Mouse (Mus musculus): ENCODE data around the gene Cnn2. TPM values are rescaled to one million over a fixed set of nuclear protein-coding genes. Genes with fewer than 3 reads are reported as not detected.
"Not testable (repeated sequence)": the region's sequence is repeated elsewhere in the genome, so short reads cannot be mapped to it uniquely, and the experiment has no call there.

Cnn2 gene
- polyA plus RNA-seq, 2 experiments: 15.8 to 33.8 TPM

GRCm38 (mm10) chr10:80035148-80035547 lies 46.8 kb downstream of the Cnn2 start:
- Histone ChIP-seq H3K27ac (no peak overlapping the region), H3K27me3 (ENCODE audit: control insufficient read depth, insufficient read depth, low read length) (no peaks in the 10 kb centered on the region), H3K4me1 (replicated peaks; ENCODE audit: control insufficient read depth in 2 of 2, insufficient read depth in 2 of 2, low read length in 1 of 2) (peaks cover 15 to 21% of the 10 kb centered on the region in 2 experiments), H3K36me3 (replicated peaks; ENCODE audit: control insufficient read depth, insufficient read depth, low read depth) (peaks cover 28% of the 10 kb centered on the region), H3K4me3 (ENCODE audit: insufficient read depth in 1 of 2, low read depth in 2 of 2, low read length in 2 of 2) (no peak overlapping the region), H3K9me3 (ENCODE audit: control insufficient read depth, low read length) (no peaks in the 10 kb centered on the region), H3K4me2 (ENCODE audit: low read depth) (no peak overlapping the region), H3K9ac (replicated peaks) (no peak overlapping the region)
- TF ChIP-seq CTCF (IDR thresholded peaks at IDR 0.05; ENCODE audit: low read depth) (no peak), EP300 (IDR thresholded peaks at IDR 0.05; ENCODE audit: low read depth) (no peak)
- no peak for DNase-seq (ENCODE audit: low read depth in 3 of 3, low spot score in 3 of 3)
- 78% methylated on average over 8 of the region's 8 CpGs for WGBS (ENCODE audit: insufficient replicate concordance)
- no peak for ATAC-seq (ENCODE audit: insufficient read depth)

- TF ChIP-seq EP300 (IDR thresholded peaks at IDR 0.05; ENCODE audit: low read depth) (no peak), CTCF (IDR thresholded peaks at IDR 0.05; ENCODE audit: low read depth) (no peak)
- WGBS (ENCODE audit: insufficient replicate concordance): 74% methylated on average over 5 of the region's 5 CpGs
- Histone ChIP-seq H3K4me2 (ENCODE audit: low read depth) (no peak overlapping the region), H3K4me1 (replicated peaks; ENCODE audit: control insufficient read depth in 2 of 2, insufficient read depth in 2 of 2, low read length in 1 of 2) (peaks cover 16 to 22% of the 10 kb centered on the region in 2 experiments), H3K9ac (replicated peaks) (no peak overlapping the region), H3K4me3 (ENCODE audit: insufficient read depth in 1 of 2, low read depth in 2 of 2, low read length in 2 of 2) (no peak overlapping the region), H3K9me3 (ENCODE audit: control insufficient read depth, low read length) (no peaks in the 10 kb centered on the region), H3K27ac (no peak overlapping the region), H3K27me3 (ENCODE audit: control insufficient read depth, insufficient read depth, low read length) (no peaks in the 10 kb centered on the region), H3K36me3 (replicated peaks; ENCODE audit: control insufficient read depth, insufficient read depth, low read depth) (peaks cover 28% of the 10 kb centered on the region)
- DNase-seq (ENCODE audit: low read depth in 3 of 3, low spot score in 3 of 3) (no peak), ATAC-seq (ENCODE audit: insufficient read depth) (no peak)
These were observed 47.3 kb downstream of the Cnn2 start for GRCm38 (mm10) chr10:80035686-80036085.

- no peaks in the 10 kb centered on the region for H3K9me3 ChIP-seq (ENCODE audit: control insufficient read depth, low read length)
- peaks cover 16 to 22% of the 10 kb centered on the region in 2 experiments for H3K4me1 ChIP-seq (replicated peaks; ENCODE audit: control insufficient read depth in 2 of 2, insufficient read depth in 2 of 2, low read length in 1 of 2)
- 86% methylated on average over 13 of the region's 13 CpGs for WGBS (ENCODE audit: insufficient replicate concordance)
- no peak for TF ChIP-seq EP300 (IDR thresholded peaks at IDR 0.05; ENCODE audit: low read depth)
- no peak for TF ChIP-seq CTCF (IDR thresholded peaks at IDR 0.05; ENCODE audit: low read depth)
- H3K27me3 ChIP-seq (ENCODE audit: control insufficient read depth, insufficient read depth, low read length): no peaks in the 10 kb centered on the region
- ATAC-seq (ENCODE audit: insufficient read depth) (no peak), DNase-seq (ENCODE audit: low read depth in 3 of 3, low spot score in 3 of 3) (no peak)
- H3K4me2 ChIP-seq (ENCODE audit: low read depth): no peak overlapping the region
- no peak overlapping the region for H3K4me3 ChIP-seq (ENCODE audit: insufficient read depth in 1 of 2, low read depth in 2 of 2, low read length in 2 of 2)
- no peak overlapping the region for H3K27ac ChIP-seq
- no peak overlapping the region for H3K9ac ChIP-seq (replicated peaks)
- peaks cover 28% of the 10 kb centered on the region for H3K36me3 ChIP-seq (replicated peaks; ENCODE audit: control insufficient read depth, insufficient read depth, low read depth)
These were observed 48.4 kb downstream of the Cnn2 start for GRCm38 (mm10) chr10:80036832-80037231.

GRCm38 (mm10) chr10:80039559-80039979 lies 51.2 kb downstream of the Cnn2 start, which contains the start of gene Polr2e:
Gene Polr2e, minus strand, starts transcription at chr10:80039795.
- under 1% methylated on average over 40 of the region's 40 CpGs for WGBS (ENCODE audit: insufficient replicate concordance)
- H3K4me1 ChIP-seq (replicated peaks; ENCODE audit: control insufficient read depth in 2 of 2, insufficient read depth in 2 of 2, low read length in 1 of 2): peaks cover 5 to 9% of the 10 kb centered on the region in 2 experiments

GRCm38 (mm10) chr10:80041409-80042060 lies 53.2 kb downstream of the Cnn2 start:
- DNase-seq (ENCODE audit: low read depth in 3 of 3, low spot score in 3 of 3); ATAC-seq (ENCODE audit: insufficient read depth); H3K9me3 ChIP-seq (ENCODE audit: control insufficient read depth, low read length); H3K4me3 ChIP-seq (ENCODE audit: insufficient read depth in 1 of 2, low read depth in 2 of 2, low read length in 2 of 2); H3K9ac ChIP-seq (replicated peaks); H3K4me2 ChIP-seq (ENCODE audit: low read depth); H3K27me3 ChIP-seq (ENCODE audit: control insufficient read depth, insufficient read depth, low read length); H3K4me1 ChIP-seq (replicated peaks; ENCODE audit: control insufficient read depth in 2 of 2, insufficient read depth in 2 of 2, low read length in 1 of 2); H3K27ac ChIP-seq: not testable (repeated sequence)
- peaks cover 13% of the 10 kb centered on the region for H3K36me3 ChIP-seq (replicated peaks; ENCODE audit: control insufficient read depth, insufficient read depth, low read depth)
- WGBS (ENCODE audit: insufficient replicate concordance): 78% methylated on average over 8 of the region's 8 CpGs

More at GRCm38 (mm10) chr10:80039559-80039979, 51.2 kb downstream of the Cnn2 start, which contains the start of gene Polr2e:
- TF ChIP-seq EP300 (IDR thresholded peaks at IDR 0.05; ENCODE audit: low read depth) (peak; percentile 81), CTCF (IDR thresholded peaks at IDR 0.05; ENCODE audit: low read depth) (peak; percentile 39)
- Histone ChIP-seq H3K27ac (peak within 1 kb of the TSS; percentile 63), H3K4me3 (ENCODE audit: insufficient read depth in 1 of 2, low read depth in 2 of 2, low read length in 2 of 2) (peak within 1 kb of the TSS; percentile 93 to 95), H3K9ac (replicated peaks) (peak within 1 kb of the TSS; percentile 94), H3K36me3 (replicated peaks; ENCODE audit: control insufficient read depth, insufficient read depth, low read depth) (peaks cover 28% of the 10 kb centered on the region), H3K4me2 (ENCODE audit: low read depth) (peak within 1 kb of the TSS; percentile 97), H3K27me3 (ENCODE audit: control insufficient read depth, insufficient read depth, low read length) (no peaks in the 10 kb centered on the region), H3K9me3 (ENCODE audit: control insufficient read depth, low read length) (no peaks in the 10 kb centered on the region)
- ATAC-seq (ENCODE audit: insufficient read depth): peak; percentile 98
- DNase-seq (ENCODE audit: low read depth in 3 of 3, low spot score in 3 of 3): peak; percentile 94 to 96 (median 94)
